In the genomic region with DNA sequence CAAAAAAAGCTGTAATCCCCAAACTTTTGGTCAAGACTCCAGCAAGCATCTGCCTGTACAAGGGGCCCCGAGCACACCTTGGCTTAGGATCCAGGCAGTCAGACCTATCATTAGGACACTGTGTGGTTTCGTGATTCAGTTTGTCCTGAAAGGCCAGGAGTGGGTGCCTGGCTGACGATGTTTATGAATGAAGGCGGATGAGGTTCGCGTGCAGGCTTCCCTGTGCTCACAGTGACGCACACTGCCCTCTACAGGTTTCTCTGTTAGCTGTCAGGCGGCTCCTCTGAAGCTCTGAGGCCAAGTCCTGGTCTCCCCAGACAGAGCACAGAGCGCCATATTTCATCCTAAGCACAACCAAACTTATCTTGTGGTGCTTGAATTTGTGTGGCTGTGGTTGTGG, we compare ENCODE assay signal across 7 mouse cellular contexts. TPM values are rescaled to one million over a fixed set of nuclear protein-coding genes. Genes with fewer than 3 reads are reported as not detected.
DNase-seq lines count a peak whose midpoint lies in the region; ATAC-seq lines count a peak whose summit lies in the region.

No protein-coding gene starts in this region.

- intact Hi-C loops in left cerebral cortex, postnatal 36 days (cut with DNase I) = loop anchor here (5.0 to 10.0 kb wide), 2 partner anchors 121 to 159 kb away; no protein-coding TSS in a partner anchor

- H3K9ac ChIP-seq in intestine, embryonic 16.5 days (ENCODE audit: low read depth, low read length) = peak overlapping the region; percentile 86
- H3K9ac ChIP-seq in midbrain, embryonic 11.5 days (ENCODE audit: low read length) = peak overlapping the region; percentile 76

- H3K9me3 ChIP-seq in intestine, embryonic 16.5 days (ENCODE audit: control insufficient read depth, low read length) = no peaks in the 10 kb centered on the region
- H3K9me3 ChIP-seq in midbrain, embryonic 11.5 days (ENCODE audit: control insufficient read depth, low read length) = no peaks in the 10 kb centered on the region

- H3K27me3 ChIP-seq in intestine, embryonic 16.5 days (replicated peaks; ENCODE audit: control insufficient read depth, insufficient read depth, low read length) = no peaks in the 10 kb centered on the region
- H3K27me3 ChIP-seq in midbrain, embryonic 11.5 days (ENCODE audit: control insufficient read depth, insufficient read depth, low read length) = peaks cover 15% of the 10 kb centered on the region

- peak; percentile 36 for ATAC-seq in intestine, embryonic 16.5 days
- ATAC-seq in midbrain, embryonic 11.5 days (ENCODE audit: low FRiP score) = peak; percentile 36

- peak overlapping the region; percentile 79 for H3K4me3 ChIP-seq in intestine, embryonic 16.5 days (ENCODE audit: low read length)
- peak overlapping the region; percentile 71 for H3K4me3 ChIP-seq in midbrain, embryonic 11.5 days (ENCODE audit: low read depth, low read length)

- H3K27ac ChIP-seq in intestine, embryonic 16.5 days (ENCODE audit: low read length) = peak overlapping the region; percentile 99
- no peak overlapping the region; the same call in 1 of the 2 replicates for H3K27ac ChIP-seq in midbrain, embryonic 11.5 days (ENCODE audit: low read depth, low read length)

- peak; percentile 84 for DNase-seq in adrenal gland, postnatal 10 days
- DNase-seq in embryo, embryonic 9.5 days (ENCODE audit: extremely low spot score) = peak; percentile 85
- DNase-seq in gastrocnemius, postnatal 4 days (ENCODE audit: low spot score in 2 of 2) = peak; percentile 60 to 83
- peak; percentile 72 to 73 for DNase-seq in left cerebral cortex, postnatal 36 days (ENCODE audit: low spot score in 2 of 2)
- peak; percentile 97 for DNase-seq in midbrain, embryonic 11.5 days (ENCODE audit: low spot score, missing footprints)
- DNase-seq in skeletal muscle tissue, adult 2 months (ENCODE audit: low read depth, low spot score) = peak; percentile 86

- 0 out of 2 replicates have a peak, but pooled peaks cover 2% of the 10 kb centered on the region for H3K36me3 ChIP-seq in intestine, embryonic 16.5 days (ENCODE audit: control insufficient read depth, insufficient read depth, low read length)
- H3K36me3 ChIP-seq in midbrain, embryonic 11.5 days (ENCODE audit: control insufficient read depth, insufficient read depth, low read length) = no peaks in the 10 kb centered on the region

- H3K4me1 ChIP-seq in intestine, embryonic 16.5 days (ENCODE audit: control insufficient read depth, insufficient read depth, low read length) = peaks cover 19% of the 10 kb centered on the region
- peaks cover 10% of the 10 kb centered on the region for H3K4me1 ChIP-seq in midbrain, embryonic 11.5 days (ENCODE audit: control insufficient read depth, insufficient read depth, low read length)

- H3K4me2 ChIP-seq in intestine, embryonic 16.5 days (ENCODE audit: low read depth, low read length) = peak overlapping the region; percentile 97
- peak overlapping the region; percentile 99 for H3K4me2 ChIP-seq in midbrain, embryonic 11.5 days

- 1% methylated on average over 9 of the region's 9 CpGs for WGBS in intestine, embryonic 16.5 days
- 2% methylated on average over 9 of the region's 9 CpGs for WGBS in midbrain, embryonic 11.5 days

RNA-seq across cellular contexts. Expression of gene Socs1, which starts 1.0 kb away (rescaled TPM):
- total RNA-seq in adrenal gland, postnatal 10 days (2021) = 1 to 10 TPM; 2.1 to 2.6 TPM
- 1 to 10 TPM; 2.9 to 3.2 TPM for total RNA-seq in gastrocnemius, postnatal 4 days (2021)
- polyA plus RNA-seq in intestine, embryonic 16.5 days (2015; fragmentation: Nextera tagmentation; extraction: Ambion mirVana) = 4.9 and 5.2 TPM in 2 replicates
- total RNA-seq in left cerebral cortex, postnatal 36 days (2021) = 1 to 10 TPM in 1 of 2 experiments, under 1 TPM in 1; 0.52 to 1.0 TPM
- 2.2 and 2.5 TPM in 2 replicates for polyA plus RNA-seq in midbrain, embryonic 11.5 days (2014; fragmentation: Nextera tagmentation; extraction: Ambion mirVana)

RNA-seq across cellular contexts. Expression of gene Tnp2, which starts 2.2 kb away (rescaled TPM):
- total RNA-seq in adrenal gland, postnatal 10 days (2021) = not detected
- not detected for total RNA-seq in gastrocnemius, postnatal 4 days (2021)
- not detected in 2 replicates for polyA plus RNA-seq in intestine, embryonic 16.5 days (2015; fragmentation: Nextera tagmentation; extraction: Ambion mirVana)
- not detected for total RNA-seq in left cerebral cortex, postnatal 36 days (2021)
- not detected in 2 replicates for polyA plus RNA-seq in midbrain, embryonic 11.5 days (2014; fragmentation: Nextera tagmentation; extraction: Ambion mirVana)

RNA-seq across cellular contexts. Expression of gene Prm3, which starts 4.4 kb away (rescaled TPM):
- not detected for total RNA-seq in adrenal gland, postnatal 10 days (2021)
- not detected for total RNA-seq in gastrocnemius, postnatal 4 days (2021)
- not detected in 2 replicates for polyA plus RNA-seq in intestine, embryonic 16.5 days (2015; fragmentation: Nextera tagmentation; extraction: Ambion mirVana)
- total RNA-seq in left cerebral cortex, postnatal 36 days (2021) = not detected
- polyA plus RNA-seq in midbrain, embryonic 11.5 days (2014; fragmentation: Nextera tagmentation; extraction: Ambion mirVana) = not detected in 2 replicates

RNA-seq across cellular contexts. Expression of gene Prm2, which starts 9.6 kb away (rescaled TPM):
- not detected for total RNA-seq in adrenal gland, postnatal 10 days (2021)
- total RNA-seq in gastrocnemius, postnatal 4 days (2021) = not detected
- polyA plus RNA-seq in intestine, embryonic 16.5 days (2015; fragmentation: Nextera tagmentation; extraction: Ambion mirVana) = not detected in 2 replicates
- total RNA-seq in left cerebral cortex, postnatal 36 days (2021) = not detected
- polyA plus RNA-seq in midbrain, embryonic 11.5 days (2014; fragmentation: Nextera tagmentation; extraction: Ambion mirVana) = not detected in 2 replicates

RNA-seq across cellular contexts. Expression of gene Prm1, which starts 19.4 kb away (rescaled TPM):
- total RNA-seq in adrenal gland, postnatal 10 days (2021) = not detected
- not detected for total RNA-seq in gastrocnemius, postnatal 4 days (2021)
- polyA plus RNA-seq in intestine, embryonic 16.5 days (2015; fragmentation: Nextera tagmentation; extraction: Ambion mirVana) = 0.44 TPM in 1 of 2 replicates, not detected in the other
- total RNA-seq in left cerebral cortex, postnatal 36 days (2021) = not detected
- polyA plus RNA-seq in midbrain, embryonic 11.5 days (2014; fragmentation: Nextera tagmentation; extraction: Ambion mirVana) = not detected in 2 replicates
